Mouse (Mus musculus) small intestine, adult 2 months (tissue): ENCODE measurements around the gene Oosp2.

Experiments used
- CTCF ChIP-seq: fragments of 200-500 bp; IDR thresholded peaks from 2 replicates; pipeline ENCODE4 v1.5.1; 2012; ENCODE audit warnings: low read depth, mild to moderate bottlenecking, control low read depth, inconsistent platforms, low read length, moderate library complexity, mixed read lengths; ENCODE audit not compliant: insufficient replicate concordance, insufficient read length; ENCODE audit errors: extremely low read depth
- POLR2A ChIP-seq: fragments of 200-500 bp; IDR thresholded peaks from 2 replicates; pipeline ENCODE4 v1.6.1; 2012; ENCODE audit warnings: low read depth, mild to moderate bottlenecking, control low read depth, inconsistent platforms, low read length, moderate library complexity

GRCm38 (mm10) chr19:11660459-11660858 lies at the start of gene Oosp2:
- no peak for TF ChIP-seq CTCF
- TF ChIP-seq POLR2A, result no peak
